Mouse (Mus musculus) intestine, embryonic 16.5 days (tissue): ENCODE measurements around the gene Rgs6. TPM values are rescaled to one million over a fixed set of nuclear protein-coding genes. Genes with fewer than 3 reads are reported as not detected.

Experiments used
- ATAC-seq: fragments of 200-750 bp; cut with Nextera tagmentation; 2 replicates; pipeline ENCODE4 v1.8.0; 2017; ENCODE audit warnings: moderate TSS enrichment, moderate library complexity
- H3K27ac ChIP-seq: fragments of 300-500 bp; sonication (generic); 2 replicates; pipeline ENCODE4 v1.5.1; 2014; ENCODE audit warnings: mild to moderate bottlenecking, low read length
- H3K27me3 ChIP-seq: fragments of 300-500 bp; sonication (generic); replicated peaks from 2 replicates; pipeline ENCODE4 v1.6.1; 2014; ENCODE audit warnings: low read length, control low read depth, mixed read lengths; ENCODE audit not compliant: control insufficient read depth, insufficient read depth
- H3K36me3 ChIP-seq: fragments of 300-500 bp; sonication (generic); 2 replicates; pipeline ENCODE4 v1.6.1; 2014; ENCODE audit warnings: low read length, control low read depth; ENCODE audit not compliant: control insufficient read depth, insufficient read depth
- H3K4me1 ChIP-seq: fragments of 300-500 bp; sonication (generic); 2 replicates; pipeline ENCODE4 v1.6.1; 2014; ENCODE audit warnings: low read length, control low read depth, mixed read lengths; ENCODE audit not compliant: control insufficient read depth, insufficient read depth
- H3K4me2 ChIP-seq: fragments of 300-500 bp; sonication (generic); 2 replicates; pipeline ENCODE4 v1.6.1; 2014; ENCODE audit warnings: low read depth, low read length, control low read depth
- H3K4me3 ChIP-seq: fragments of 300-500 bp; sonication (generic); 2 replicates; pipeline ENCODE4 v1.5.1; 2014; ENCODE audit warnings: mild to moderate bottlenecking, low read length
- H3K9ac ChIP-seq: fragments of 300-500 bp; sonication (generic); 2 replicates; pipeline ENCODE4 v1.6.1; 2014; ENCODE audit warnings: low read depth, low read length
- H3K9me3 ChIP-seq: fragments of 300-500 bp; sonication (generic); 2 replicates; pipeline ENCODE4 v1.6.1; 2016; ENCODE audit warnings: low read length, control low read depth; ENCODE audit not compliant: control insufficient read depth
- WGBS: fragments of 180-500 bp; shearing (Covaris S2); extraction: QIAGEN DNeasy Blood & Tissue Kit; methylation state at CpG from one replicate; pipeline ENCODE4 v1.1.7; 2014; 5-methylcytosine and 5-hydroxymethylcytosine counted together
- polyA plus RNA-seq: library from polyadenylated mRNA; unstranded; fragments of >200 nt; fragmentation: Nextera tagmentation; extraction: Ambion mirVana; gene quantifications from 2 replicates; pipeline ENCODE4 v1.2.1, GENCODE M21; 2015

Gene Rgs6
- polyA plus RNA-seq, 1 experiment from 2014 or later: 0.82 TPM

GRCm38 (mm10) chr12:82848304-82848872, 260.3 kb downstream of the Rgs6 start:
- Histone ChIP-seq H3K4me3 (no peak overlapping the region), H3K27ac (no peak overlapping the region), H3K36me3 (no peaks in the 10 kb centered on the region), H3K4me1 (no peaks in the 10 kb centered on the region), H3K27me3 (no peaks in the 10 kb centered on the region), H3K9me3 (peaks cover 4% of the 10 kb centered on the region; the same call in 1 of the 2 replicates), H3K4me2 (no peak overlapping the region), H3K9ac (no peak overlapping the region)
- no peak for ATAC-seq
- WGBS: 89% methylated on average over 3 of the region's 3 CpGs

- Histone ChIP-seq H3K9me3 (no peaks in the 10 kb centered on the region), H3K9ac (no peak overlapping the region), H3K4me1 (no peaks in the 10 kb centered on the region), H3K27ac (no peak overlapping the region), H3K27me3 (no peaks in the 10 kb centered on the region), H3K4me2 (no peak overlapping the region), H3K4me3 (no peak overlapping the region), H3K36me3 (no peaks in the 10 kb centered on the region)
- 85% methylated on average over 5 of the region's 5 CpGs for WGBS
- no peak for ATAC-seq
These were observed 266.8 kb downstream of the Rgs6 start for GRCm38 (mm10) chr12:82854902-82855301.

GRCm38 (mm10) chr12:82855333-82856107, 267.4 kb downstream of the Rgs6 start:
- no peak overlapping the region for H3K27ac ChIP-seq
- no peak for ATAC-seq
- no peaks in the 10 kb centered on the region for H3K9me3 ChIP-seq
- no peaks in the 10 kb centered on the region for H3K27me3 ChIP-seq
- no peaks in the 10 kb centered on the region for H3K36me3 ChIP-seq
- H3K4me2 ChIP-seq: no peak overlapping the region
- H3K4me1 ChIP-seq: no peaks in the 10 kb centered on the region
- H3K4me3 ChIP-seq: no peak overlapping the region
- H3K9ac ChIP-seq: no peak overlapping the region
- WGBS: 56% methylated on average over 4 of the region's 4 CpGs

- H3K9ac ChIP-seq: no peak overlapping the region
- 56% methylated on average over 2 of the region's 2 CpGs for WGBS
- H3K9me3 ChIP-seq: no peaks in the 10 kb centered on the region
- no peak overlapping the region for H3K27ac ChIP-seq
- no peaks in the 10 kb centered on the region for H3K27me3 ChIP-seq
- no peak overlapping the region for H3K4me3 ChIP-seq
- ATAC-seq: no peak
- H3K4me2 ChIP-seq: no peak overlapping the region
- no peaks in the 10 kb centered on the region for H3K36me3 ChIP-seq
- no peaks in the 10 kb centered on the region for H3K4me1 ChIP-seq
These were observed 277.6 kb downstream of the Rgs6 start for GRCm38 (mm10) chr12:82865686-82866085.

GRCm38 (mm10) chr12:82880711-82881110, 292.6 kb downstream of the Rgs6 start:
- Histone ChIP-seq H3K27ac (no peak overlapping the region), H3K4me2 (no peak overlapping the region), H3K4me1 (no peaks in the 10 kb centered on the region), H3K9ac (no peak overlapping the region), H3K36me3 (no peaks in the 10 kb centered on the region), H3K27me3 (no peaks in the 10 kb centered on the region), H3K9me3 (no peaks in the 10 kb centered on the region), H3K4me3 (no peak overlapping the region)
- WGBS: 72% methylated on average over 5 of the region's 5 CpGs
- no peak for ATAC-seq

GRCm38 (mm10) chr12:82883079-82883478, 295.0 kb downstream of the Rgs6 start:
- H3K9me3 ChIP-seq: no peaks in the 10 kb centered on the region
- H3K27ac ChIP-seq: no peak overlapping the region
- H3K4me3 ChIP-seq: no peak overlapping the region
- WGBS: 83% methylated on average over 1 of the region's 1 CpGs
- H3K4me2 ChIP-seq: no peak overlapping the region
- H3K36me3 ChIP-seq: no peaks in the 10 kb centered on the region
- H3K27me3 ChIP-seq: no peaks in the 10 kb centered on the region
- no peak for ATAC-seq
- no peaks in the 10 kb centered on the region for H3K4me1 ChIP-seq
- H3K9ac ChIP-seq: no peak overlapping the region

GRCm38 (mm10) chr12:82894971-82895838, 307.1 kb downstream of the Rgs6 start:
- Histone ChIP-seq H3K4me1 (no peaks in the 10 kb centered on the region), H3K9me3 (no peaks in the 10 kb centered on the region), H3K27me3 (no peaks in the 10 kb centered on the region), H3K36me3 (no peaks in the 10 kb centered on the region), H3K27ac (no peak overlapping the region), H3K4me2 (no peak overlapping the region), H3K4me3 (no peak overlapping the region), H3K9ac (no peak overlapping the region)
- ATAC-seq: no peak
- 82% methylated on average over 6 of the region's 6 CpGs for WGBS

- no peaks in the 10 kb centered on the region for H3K27me3 ChIP-seq
- no peak overlapping the region for H3K4me3 ChIP-seq
- ATAC-seq: no peak
- no peak overlapping the region for H3K9ac ChIP-seq
- no peak overlapping the region for H3K27ac ChIP-seq
- no peaks in the 10 kb centered on the region for H3K4me1 ChIP-seq
- H3K36me3 ChIP-seq: no peaks in the 10 kb centered on the region
- H3K9me3 ChIP-seq: no peaks in the 10 kb centered on the region
- WGBS: 71% methylated on average over 1 of the region's 1 CpGs
- no peak overlapping the region for H3K4me2 ChIP-seq
These were observed 317.7 kb downstream of the Rgs6 start for GRCm38 (mm10) chr12:82905773-82906172.

- Histone ChIP-seq H3K4me3 (no peak overlapping the region), H3K4me1 (no peaks in the 10 kb centered on the region), H3K27ac (no peak overlapping the region), H3K36me3 (no peaks in the 10 kb centered on the region), H3K9me3 (no peaks in the 10 kb centered on the region), H3K27me3 (no peaks in the 10 kb centered on the region), H3K9ac (no peak overlapping the region), H3K4me2 (no peak overlapping the region)
- no peak for ATAC-seq
- WGBS: 90% methylated on average over 2 of the region's 2 CpGs
These were observed 322.8 kb downstream of the Rgs6 start for GRCm38 (mm10) chr12:82910846-82911245.
